Mouse (Mus musculus) kidney, adult 2 months (tissue): ENCODE results near the gene Siah2. TPM values are rescaled to one million over a fixed set of nuclear protein-coding genes. Genes with fewer than 3 reads are reported as not detected.

Experiments
- DNase-seq: peaks from one replicate; pipeline ENCODE4 v3.0.0; 2021
- H3K27ac ChIP-seq: fragments of 200-500 bp; 2 replicates; pipeline ENCODE4 v1.5.1; 2012; ENCODE audit warnings: low read depth, low read length, control low read depth, inconsistent platforms; ENCODE audit not compliant: insufficient read depth
- H3K27me3 ChIP-seq: fragments of 200-500 bp; replicated peaks from 2 replicates; pipeline ENCODE4 v1.6.1; 2012; ENCODE audit warnings: mild to moderate bottlenecking, moderate library complexity, low read length, inconsistent platforms; ENCODE audit not compliant: control insufficient read depth, insufficient read depth
- H3K36me3 ChIP-seq: fragments of 200-500 bp; 2 replicates; pipeline ENCODE4 v1.6.1; 2012; ENCODE audit warnings: mild to moderate bottlenecking, moderate library complexity, low read length, inconsistent platforms; ENCODE audit not compliant: control insufficient read depth, insufficient read depth
- H3K4me1 ChIP-seq: fragments of 200-500 bp; 2 replicates; pipeline ENCODE4 v1.6.1; 2011; ENCODE audit warnings: low read length; ENCODE audit not compliant: control insufficient read depth, insufficient read depth
- H3K4me3 ChIP-seq: fragments of 200-500 bp; 2 replicates; pipeline ENCODE4 v1.5.1; 2011; ENCODE audit warnings: mild to moderate bottlenecking, low read depth, low read length, control low read depth; ENCODE audit not compliant: insufficient read depth
- CTCF ChIP-seq: fragments of 200-500 bp; conservative IDR thresholded peaks from 2 replicates; pipeline ENCODE4 v1.5.1; 2011; ENCODE audit warnings: low read depth, mild to moderate bottlenecking, control low read depth, low read length, moderate library complexity, mixed read lengths; ENCODE audit not compliant: insufficient read depth, insufficient read length
- POLR2A ChIP-seq: fragments of 200-500 bp; IDR thresholded peaks from one replicate; pipeline ENCODE4 v1.6.1; 2011; ENCODE audit warnings: low read depth, low read length, control low read depth
- whole genome bisulfite sequencing: fragments of 180-500 bp; shearing (Covaris S2); methylation state at CpG from one replicate; pipeline ENCODE4 v1.1.7; 2018; 5-methylcytosine and 5-hydroxymethylcytosine counted together
- polyA plus RNA-seq: library from polyadenylated mRNA; depleted of rRNA; stranded (reverse); fragments of >200 nt; gene quantifications from 2 replicates; pipeline ENCODE4 v1.2.3, GENCODE M21; 2012

Siah2 gene
- polyA plus RNA-seq, 1 experiment: 19.9 TPM

GRCm38 (mm10) chr3:58714034-58714433 is 21.8 kb upstream of the Siah2 start:
- Histone ChIP-seq H3K4me1 (no peaks in the 10 kb centered on the region), H3K36me3 (no peaks in the 10 kb centered on the region), H3K27ac (no peak overlapping the region), H3K27me3 (no peaks in the 10 kb centered on the region), H3K4me3 (no peak overlapping the region)
- 88% methylated on average over 2 of the region's 2 CpGs for WGBS
- no peak for TF ChIP-seq CTCF
- TF ChIP-seq POLR2A: no peak
- DNase-seq: no peak

- Histone ChIP-seq H3K4me1 (no peaks in the 10 kb centered on the region), H3K4me3 (no peak overlapping the region), H3K36me3 (no peaks in the 10 kb centered on the region), H3K27ac (no peak overlapping the region), H3K27me3 (no peaks in the 10 kb centered on the region)
- no peak for DNase-seq
- 78% methylated on average over 4 of the region's 4 CpGs for WGBS
- no peak for TF ChIP-seq POLR2A
- no peak for TF ChIP-seq CTCF
Observed at GRCm38 (mm10) chr3:58713191-58713590, 21.0 kb upstream of the Siah2 start.

GRCm38 (mm10) chr3:58704547-58704946 is 12.3 kb upstream of the Siah2 start:
- Histone ChIP-seq H3K27ac (no peak overlapping the region), H3K4me1 (peaks cover 5% of the 10 kb centered on the region; the same call in 1 of the 2 replicates), H3K4me3 (no peak overlapping the region), H3K36me3 (no peaks in the 10 kb centered on the region), H3K27me3 (no peaks in the 10 kb centered on the region)
- no peak for DNase-seq
- WGBS: 80% methylated on average over 4 of the region's 4 CpGs
- TF ChIP-seq CTCF (0 out of 2 replicates have a peak, but pooled peaks have one; percentile 18), POLR2A (no peak)

GRCm38 (mm10) chr3:58703748-58704147 is 11.5 kb upstream of the Siah2 start:
- 37% methylated on average over 9 of the region's 9 CpGs for WGBS
- Histone ChIP-seq H3K36me3 (no peaks in the 10 kb centered on the region), H3K4me3 (no peak overlapping the region), H3K4me1 (peaks cover 5% of the 10 kb centered on the region; the same call in 1 of the 2 replicates), H3K27me3 (no peaks in the 10 kb centered on the region), H3K27ac (0 out of 2 replicates have a peak overlapping the region, but pooled peaks have one; percentile 14)
- DNase-seq: peak; percentile 79
- TF ChIP-seq CTCF (no peak), POLR2A (no peak)

- TF ChIP-seq POLR2A: no peak
- DNase-seq: no peak
- Histone ChIP-seq H3K27me3 (no peaks in the 10 kb centered on the region), H3K36me3 (no peaks in the 10 kb centered on the region), H3K4me3 (no peak overlapping the region), H3K4me1 (peaks cover 5% of the 10 kb centered on the region; the same call in 1 of the 2 replicates), H3K27ac (no peak overlapping the region)
- WGBS: 94% methylated on average over 1 of the region's 1 CpGs
Observed at GRCm38 (mm10) chr3:58702329-58702728, 10.1 kb upstream of the Siah2 start.

GRCm38 (mm10) chr3:58701441-58701840 is 9.2 kb upstream of the Siah2 start:
- DNase-seq: no peak
- H3K27ac ChIP-seq: no peak overlapping the region
- TF ChIP-seq POLR2A: no peak
- no peak for TF ChIP-seq CTCF
- H3K4me1 ChIP-seq: peaks cover 5% of the 10 kb centered on the region; the same call in 1 of the 2 replicates
- no peaks in the 10 kb centered on the region for H3K36me3 ChIP-seq
- WGBS: 97% methylated on average over 1 of the region's 1 CpGs
- no peak overlapping the region for H3K4me3 ChIP-seq
- no peaks in the 10 kb centered on the region for H3K27me3 ChIP-seq

- no peak for DNase-seq
Observed at GRCm38 (mm10) chr3:58697926-58698325, 5.7 kb upstream of the Siah2 start.

GRCm38 (mm10) chr3:58696806-58697205 is 4.6 kb upstream of the Siah2 start:
- TF ChIP-seq POLR2A: no peak
- TF ChIP-seq CTCF: no peak
- H3K36me3 ChIP-seq: no peaks in the 10 kb centered on the region
- no peak overlapping the region for H3K27ac ChIP-seq
- H3K27me3 ChIP-seq: no peaks in the 10 kb centered on the region
- peaks cover 3% of the 10 kb centered on the region; the same call in 1 of the 2 replicates for H3K4me1 ChIP-seq
- DNase-seq: no peak
- WGBS: 79% methylated on average over 3 of the region's 3 CpGs
- H3K4me3 ChIP-seq: no peak overlapping the region

More at GRCm38 (mm10) chr3:58697926-58698325, 5.7 kb upstream of the Siah2 start:
- H3K36me3 ChIP-seq: no peaks in the 10 kb centered on the region
- 75% methylated on average over 4 of the region's 4 CpGs for WGBS
- H3K4me1 ChIP-seq: no peaks in the 10 kb centered on the region
- TF ChIP-seq CTCF: no peak
- TF ChIP-seq POLR2A: no peak
- H3K27me3 ChIP-seq: no peaks in the 10 kb centered on the region
- H3K4me3 ChIP-seq: no peak overlapping the region
- no peak overlapping the region for H3K27ac ChIP-seq
